Mouse (Mus musculus): ENCODE measurements around the gene Slc25a18.

GRCm38 (mm10) chr6:120788904-120789303 is 15.5 kb downstream of the Slc25a18 start:
- TF ChIP-seq CTCF (IDR thresholded peaks at IDR 0.05; ENCODE audit: borderline replicate concordance, control insufficient read depth, extremely low read depth, insufficient read depth, low read length, poor library complexity) (no peak), POLR2A (IDR thresholded peaks at IDR 0.05; ENCODE audit: control insufficient read depth, extremely low read depth, insufficient read depth, low read length, poor library complexity) (no peak)

Data from thymus, adult 2 months (tissue).